Mouse (Mus musculus) E14TG2a.4 (cell line): ENCODE data around the gene Psme4.

Experiments
- H3K27me3 ChIP-seq: 2 replicates; pipeline ENCODE4 v1.6.1; 2014; ENCODE audit warnings: low read length, control low read depth; ENCODE audit not compliant: insufficient read depth
- H3K36me3 ChIP-seq: 2 replicates; pipeline ENCODE4 v1.6.1; 2014; ENCODE audit warnings: low read length, control low read depth; ENCODE audit not compliant: insufficient read depth
- H3K4me1 ChIP-seq: replicated peaks from 2 replicates; pipeline ENCODE4 v1.6.1; 2014; ENCODE audit warnings: low read depth, low read length, control low read depth
- H3K4me3 ChIP-seq: replicated peaks from 2 replicates; pipeline ENCODE4 v1.5.1; 2014; ENCODE audit warnings: mild to moderate bottlenecking, low read length
- H3K9me3 ChIP-seq: 2 replicates; pipeline ENCODE4 v1.6.1; 2014; ENCODE audit warnings: low read length, control low read depth
- CTCF ChIP-seq: conservative IDR thresholded peaks from 2 replicates; pipeline ENCODE4 v1.5.1; 2014; ENCODE audit warnings: low read length
- NANOG ChIP-seq: IDR thresholded peaks from 2 replicates; pipeline ENCODE4 v1.6.1; 2014; ENCODE audit warnings: borderline replicate concordance, low read length, mixed read lengths
- POU5F1 ChIP-seq: IDR thresholded peaks from 2 replicates; pipeline ENCODE4 v1.6.1; 2014; ENCODE audit warnings: low read length, borderline replicate concordance

Gene Psme4

GRCm38 (mm10) chr11:30800091-30800490, 28.6 kb downstream of the Psme4 start:
- H3K36me3 ChIP-seq = peaks cover 20% of the 10 kb centered on the region
- H3K27me3 ChIP-seq = no peaks in the 10 kb centered on the region
- no peak overlapping the region for H3K4me3 ChIP-seq
- peaks cover 25% of the 10 kb centered on the region for H3K4me1 ChIP-seq
- TF ChIP-seq POU5F1 (no peak), NANOG (no peak), CTCF (no peak)
- no peaks in the 10 kb centered on the region for H3K9me3 ChIP-seq

GRCm38 (mm10) chr11:30802421-30802820, 30.9 kb downstream of the Psme4 start:
- Histone ChIP-seq H3K9me3 (no peaks in the 10 kb centered on the region), H3K27me3 (no peaks in the 10 kb centered on the region), H3K4me1 (peaks cover 16% of the 10 kb centered on the region), H3K4me3 (no peak overlapping the region), H3K36me3 (peaks cover 20% of the 10 kb centered on the region)
- TF ChIP-seq POU5F1 = no peak
- no peak for TF ChIP-seq CTCF
- no peak for TF ChIP-seq NANOG

GRCm38 (mm10) chr11:30821116-30821515, 49.6 kb downstream of the Psme4 start:
- H3K9me3 ChIP-seq = no peaks in the 10 kb centered on the region
- H3K4me3 ChIP-seq = no peak overlapping the region
- H3K4me1 ChIP-seq = no peaks in the 10 kb centered on the region
- no peaks in the 10 kb centered on the region for H3K27me3 ChIP-seq
- no peak for TF ChIP-seq NANOG
- no peak for TF ChIP-seq CTCF
- TF ChIP-seq POU5F1 = no peak
- peaks cover 67% of the 10 kb centered on the region for H3K36me3 ChIP-seq

DNA sequence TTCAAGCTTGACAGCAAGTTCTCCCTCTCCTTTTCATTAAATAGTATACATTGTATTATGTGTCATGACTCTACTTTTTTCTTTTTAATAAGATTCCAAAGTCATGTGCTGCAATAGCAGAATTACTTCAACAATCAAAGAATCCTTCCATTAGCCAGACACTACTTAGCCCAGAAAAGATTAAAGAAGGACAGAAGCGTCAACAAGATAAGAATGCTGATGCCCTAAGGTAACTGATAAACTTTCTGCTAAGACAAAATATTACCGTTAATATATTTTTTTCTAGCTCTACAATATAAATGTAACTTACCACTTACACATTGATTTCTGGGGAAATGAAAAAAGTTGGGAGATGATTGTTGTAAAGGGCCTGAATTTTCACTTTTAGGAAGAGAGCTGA, 67.3 kb downstream of the Psme4 start:
- H3K27me3 ChIP-seq = no peaks in the 10 kb centered on the region
- H3K9me3 ChIP-seq = no peaks in the 10 kb centered on the region
- H3K36me3 ChIP-seq = peaks cover 84% of the 10 kb centered on the region
- no peak for TF ChIP-seq NANOG
- no peak for TF ChIP-seq POU5F1
- no peak for TF ChIP-seq CTCF
- H3K4me3 ChIP-seq = no peak overlapping the region
- no peaks in the 10 kb centered on the region for H3K4me1 ChIP-seq

- TF ChIP-seq CTCF (no peak), POU5F1 (no peak), NANOG (no peak)
- no peaks in the 10 kb centered on the region for H3K9me3 ChIP-seq
- no peaks in the 10 kb centered on the region for H3K4me1 ChIP-seq
- peaks cover 75% of the 10 kb centered on the region for H3K36me3 ChIP-seq
- H3K4me3 ChIP-seq = no peak overlapping the region
- no peaks in the 10 kb centered on the region for H3K27me3 ChIP-seq
These were observed 72.8 kb downstream of the Psme4 start for GRCm38 (mm10) chr11:30844355-30844754.

DNA sequence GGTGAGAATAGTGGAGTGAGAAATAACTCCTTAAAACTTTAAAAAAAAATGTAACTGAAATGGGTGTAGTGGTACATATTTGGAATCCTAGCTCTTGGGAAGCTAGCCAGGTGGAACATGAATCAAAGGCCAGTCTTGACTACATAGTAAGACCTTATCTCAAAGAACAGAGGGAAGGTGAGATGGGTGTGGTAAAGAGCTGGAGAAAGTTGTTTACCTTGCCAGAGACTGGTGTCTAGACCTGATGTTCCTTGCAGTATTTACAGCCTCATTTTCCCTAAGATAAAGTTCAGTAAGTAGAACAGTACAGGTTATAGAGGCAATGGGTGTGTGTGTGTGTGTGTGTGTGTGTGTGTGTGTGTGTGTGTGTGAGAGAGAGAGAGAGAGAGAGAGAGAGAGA, 100.9 kb downstream of the Psme4 start:
- no peaks in the 10 kb centered on the region for H3K27me3 ChIP-seq
- no peak overlapping the region for H3K4me3 ChIP-seq
- no peaks in the 10 kb centered on the region for H3K4me1 ChIP-seq
- TF ChIP-seq POU5F1 (no peak), CTCF (no peak), NANOG (no peak)
- no peaks in the 10 kb centered on the region for H3K9me3 ChIP-seq
- H3K36me3 ChIP-seq = peaks cover 59% of the 10 kb centered on the region

DNA sequence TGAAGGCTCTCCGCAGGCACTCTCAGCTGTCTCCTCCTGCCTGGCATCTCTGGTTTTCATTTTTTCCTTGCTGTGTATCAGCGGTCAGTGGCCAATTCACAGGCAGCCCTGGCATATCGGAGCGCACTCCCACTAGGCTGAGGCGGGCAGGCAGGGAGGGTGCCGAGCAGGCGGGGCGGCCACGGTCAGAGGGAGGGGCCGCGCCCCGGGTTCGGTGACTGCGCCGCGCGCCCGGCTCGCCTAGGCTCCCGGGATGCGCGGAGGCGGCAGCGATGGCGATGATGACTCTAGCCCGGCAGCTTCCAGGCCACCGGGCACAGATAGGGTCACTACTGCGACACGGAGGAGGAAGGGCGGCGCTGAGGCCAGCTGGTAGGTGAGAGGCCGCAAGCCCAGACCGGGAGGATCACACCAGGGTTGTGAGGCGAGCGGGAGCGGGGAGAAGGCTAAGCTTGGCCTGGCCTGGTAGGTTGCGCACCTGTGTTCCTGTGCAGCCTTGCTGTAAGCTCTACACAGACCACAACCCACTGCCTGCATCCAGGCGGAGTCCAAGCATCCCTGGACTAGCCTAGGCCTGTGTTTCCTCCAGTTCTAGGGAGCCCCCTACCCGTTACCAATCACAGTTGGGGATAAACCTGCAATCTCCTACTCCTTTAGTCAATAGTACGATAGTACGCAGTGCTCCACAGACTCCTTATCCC, 113.8 kb downstream of the Psme4 start, which contains the start of the genes Gpr75 and Asb3:
Gene Gpr75, plus strand, starts transcription at position 188 of the 701 bp plus-strand sequence.
Gene Asb3, plus strand, starts transcription at position 246 of the 701 bp plus-strand sequence.
- Histone ChIP-seq H3K4me3 (peak within 1 kb of the TSS; percentile 87), H3K4me1 (peaks cover 11% of the 10 kb centered on the region; the same call in 1 of the 2 replicates), H3K9me3 (no peaks in the 10 kb centered on the region), H3K36me3 (peaks cover under 1% of the 10 kb centered on the region; the same call in 1 of the 2 replicates), H3K27me3 (peaks cover 3% of the 10 kb centered on the region; the same call in 1 of the 2 replicates)
- TF ChIP-seq POU5F1 = no peak
- TF ChIP-seq CTCF = no peak
- no peak for TF ChIP-seq NANOG

DNA sequence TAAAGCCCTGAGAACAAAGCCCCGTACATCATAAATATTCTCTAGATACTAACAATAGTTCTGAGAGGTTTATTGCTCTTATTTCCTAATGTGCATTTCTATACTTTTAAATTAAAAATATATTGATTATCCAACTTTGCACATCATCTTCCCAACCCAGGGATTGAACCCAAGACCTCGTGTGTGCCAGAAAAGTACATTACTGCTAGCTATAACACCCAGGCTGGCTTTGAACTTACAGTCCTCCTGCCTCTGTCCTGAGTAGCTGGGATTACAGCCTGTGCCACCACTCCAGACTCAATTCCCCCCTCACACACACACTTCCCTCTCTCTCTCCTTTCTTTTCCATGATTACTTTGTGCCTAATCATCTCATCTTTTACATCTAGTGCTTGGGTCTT, 116.6 kb downstream of the Psme4 start:
- no peaks in the 10 kb centered on the region for H3K9me3 ChIP-seq

GRCm38 (mm10) chr11:30896201-30896600, 124.7 kb downstream of the Psme4 start:
- Histone ChIP-seq H3K36me3 (no peaks in the 10 kb centered on the region), H3K4me3 (no peak overlapping the region), H3K27me3 (0 out of 2 replicates have a peak, but pooled peaks cover 3% of the 10 kb centered on the region), H3K4me1 (no peaks in the 10 kb centered on the region; the same call in 1 of the 2 replicates), H3K9me3 (peaks cover 7% of the 10 kb centered on the region; the same call in 1 of the 2 replicates)
- TF ChIP-seq POU5F1 (no peak), CTCF (no peak)

More for the DNA sequence above, 116.6 kb downstream of the Psme4 start:
- Histone ChIP-seq H3K4me3 (no peak overlapping the region), H3K4me1 (peaks cover 11% of the 10 kb centered on the region; the same call in 1 of the 2 replicates), H3K27me3 (peaks cover 7% of the 10 kb centered on the region; the same call in 1 of the 2 replicates), H3K36me3 (no peaks in the 10 kb centered on the region)
- no peak for TF ChIP-seq CTCF
- no peak for TF ChIP-seq NANOG
- TF ChIP-seq POU5F1 = no peak
